Comparison of ENCODE assay signal across 1 mouse cellular context in genomic region chr11:54100692-54101591, GRCm38 (mm10).
A peak's percentile ranks its signal among the peaks of the same experiment; 100 is the strongest.
TF ChIP-seq lines count a peak whose summit lies in the region.

No protein-coding gene starts in this region.

TF ChIP-seq in CH12.LX, 34 proteins besides CTCF, POLR2A, EP300 and RAD21:
- TF ChIP-seq NRF1 (IDR thresholded peaks at IDR 0.05; ENCODE audit: low read depth, low read length), result peak; percentile 38; the same call in 1 of the 2 replicates
- TF ChIP-seq MAX (IDR thresholded peaks at IDR 0.05; ENCODE audit: low read length), result peak; percentile 33; the same call in 1 of the 2 replicates
- no peak for TF ChIP-seq JUND (conservative IDR thresholded peaks at IDR 0.05; ENCODE audit: low read depth, low read length)
- TF ChIP-seq TCF12 (IDR thresholded peaks at IDR 0.05; ENCODE audit: low read depth, low read length), result no peak
- TF ChIP-seq USF2 (conservative IDR thresholded peaks at IDR 0.05; ENCODE audit: low read depth, low read length), result no peak
- TF ChIP-seq MXI1 (IDR thresholded peaks at IDR 0.05; ENCODE audit: low read depth, low read length), result 0 out of 2 replicates have a peak, but pooled peaks have one; percentile 24
- TF ChIP-seq ETS1 (conservative IDR thresholded peaks at IDR 0.05; ENCODE audit: low read depth, low read length), result no peak
- TF ChIP-seq BHLHE40 (IDR thresholded peaks at IDR 0.05; ENCODE audit: low read depth, low read length), result 0 out of 2 replicates have a peak, but pooled peaks have one; percentile 18
